Mouse (Mus musculus): Measurements from ENCODE around the gene Myo1e.

- no peak for TF ChIP-seq CTCF (IDR thresholded peaks at IDR 0.05; ENCODE audit: low read depth, low read length)
- no peak for TF ChIP-seq GATA1 (IDR thresholded peaks at IDR 0.05; ENCODE audit: borderline replicate concordance, low read length)
- TF ChIP-seq TAL1 (conservative IDR thresholded peaks at IDR 0.05; ENCODE audit: low read depth, low read length), result no peak
- no peak for TF ChIP-seq GATA2 (IDR thresholded peaks at IDR 0.05; ENCODE audit: borderline replicate concordance, low read depth, low read length)
These were observed 185.4 kb downstream of the Myo1e start for GRCm38 (mm10) chr9:70392563-70392907.

All from G1E (cell line).